Mouse (Mus musculus): Measurements from ENCODE around the gene P2rx4. TPM values are rescaled to one million over a fixed set of nuclear protein-coding genes. Genes with fewer than 3 reads are reported as not detected.
A peak's percentile ranks its signal among the peaks of the same experiment; 100 is the strongest.

The P2rx4 gene
- total RNA-seq, 2 experiments from 2014 or later: 8.8 to 10.5 TPM

GRCm38 (mm10) chr5:122702156-122702555, 5.2 kb upstream of the P2rx4 start:
- DNase-seq (ENCODE audit: low spot score in 2 of 2): no peak

GRCm38 (mm10) chr5:122703574-122703973, 3.8 kb upstream of the P2rx4 start:
- no peak for DNase-seq (ENCODE audit: low spot score in 2 of 2)

- no peak for DNase-seq (ENCODE audit: low spot score in 2 of 2)
Observed at GRCm38 (mm10) chr5:122704571-122704970, 2.8 kb upstream of the P2rx4 start.

GRCm38 (mm10) chr5:122705174-122705573, 2.2 kb upstream of the P2rx4 start:
- DNase-seq (ENCODE audit: low spot score in 2 of 2): no peak

- DNase-seq (ENCODE audit: low spot score in 2 of 2): no peak
Observed at GRCm38 (mm10) chr5:122706917-122707275, 448 bp upstream of the P2rx4 start.

- no peak for DNase-seq (ENCODE audit: low spot score in 2 of 2)
Observed at GRCm38 (mm10) chr5:122708819-122709218, 1.5 kb downstream of the P2rx4 start.

- no peak for DNase-seq (ENCODE audit: low spot score in 2 of 2)
Observed at GRCm38 (mm10) chr5:122715723-122716122, 8.4 kb downstream of the P2rx4 start.

- DNase-seq (ENCODE audit: low spot score in 2 of 2): no peak
Observed at GRCm38 (mm10) chr5:122716793-122717192, 9.4 kb downstream of the P2rx4 start.

- no peak for DNase-seq (ENCODE audit: low spot score in 2 of 2)
Observed at GRCm38 (mm10) chr5:122718400-122718799, 11.1 kb downstream of the P2rx4 start.

GRCm38 (mm10) chr5:122719168-122719567, 11.8 kb downstream of the P2rx4 start:
- DNase-seq (ENCODE audit: low spot score in 2 of 2): no peak

GRCm38 (mm10) chr5:122725453-122725852, 18.1 kb downstream of the P2rx4 start:
- DNase-seq (ENCODE audit: low spot score in 2 of 2): no peak

- DNase-seq (ENCODE audit: low spot score in 2 of 2): peak; percentile 76 to 81
Observed at GRCm38 (mm10) chr5:122726068-122726467, 18.7 kb downstream of the P2rx4 start.

GRCm38 (mm10) chr5:122726595-122726994, 19.3 kb downstream of the P2rx4 start:
- no peak for DNase-seq (ENCODE audit: low spot score in 2 of 2)

GRCm38 (mm10) chr5:122727096-122727495, 19.8 kb downstream of the P2rx4 start:
- no peak for DNase-seq (ENCODE audit: low spot score in 2 of 2)

- DNase-seq (ENCODE audit: low spot score in 2 of 2): no peak
Observed at GRCm38 (mm10) chr5:122730776-122731175, 23.4 kb downstream of the P2rx4 start.

GRCm38 (mm10) chr5:122731321-122731720, 24.0 kb downstream of the P2rx4 start:
- peak; percentile 57 to 65 for DNase-seq (ENCODE audit: low spot score in 2 of 2)

- DNase-seq (ENCODE audit: low spot score in 2 of 2): no peak
Observed at GRCm38 (mm10) chr5:122731991-122732673, 24.8 kb downstream of the P2rx4 start.

- no peak for DNase-seq (ENCODE audit: low spot score in 2 of 2)
Observed at GRCm38 (mm10) chr5:122733881-122734280, 26.5 kb downstream of the P2rx4 start.

- DNase-seq (ENCODE audit: low spot score in 2 of 2): no peak
Observed at GRCm38 (mm10) chr5:122735853-122736252, 28.5 kb downstream of the P2rx4 start.

- DNase-seq (ENCODE audit: low spot score in 2 of 2): no peak
Observed at GRCm38 (mm10) chr5:122736761-122737160, 29.4 kb downstream of the P2rx4 start.

GRCm38 (mm10) chr5:122743880-122744422, 36.6 kb downstream of the P2rx4 start:
- DNase-seq (ENCODE audit: low spot score in 2 of 2): no peak

- DNase-seq (ENCODE audit: low spot score in 2 of 2): no peak
Observed at GRCm38 (mm10) chr5:122747950-122748349, 40.6 kb downstream of the P2rx4 start.

GRCm38 (mm10) chr5:122754477-122754876, 47.1 kb downstream of the P2rx4 start:
- DNase-seq (ENCODE audit: low spot score in 2 of 2): no peak

Measured in layer of hippocampus, postnatal 10 days (tissue).